9 mouse cellular contexts compared by ENCODE assay signal in the genomic region with DNA sequence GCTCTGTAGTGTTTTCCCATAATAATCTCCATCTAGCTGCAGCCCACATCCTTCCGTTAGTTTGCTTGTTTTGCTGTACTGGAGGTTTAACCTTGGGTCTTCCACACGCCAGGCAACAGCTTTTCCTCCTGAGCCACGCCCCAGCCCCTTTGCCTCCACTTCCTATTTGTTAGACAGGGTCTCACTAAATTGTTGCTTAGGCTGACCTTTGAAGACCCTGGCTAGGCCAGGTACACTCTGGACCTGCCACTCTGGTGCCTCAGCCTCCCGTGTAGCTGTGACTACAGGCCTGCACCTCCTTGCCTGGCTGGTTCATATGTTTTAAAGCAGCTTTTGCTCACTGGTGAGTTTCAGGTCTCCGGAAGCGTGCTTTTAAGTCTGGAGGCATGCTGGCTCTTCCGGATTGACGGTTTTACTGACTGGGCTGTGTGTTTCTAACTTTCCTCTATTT. TPM values are rescaled to one million over a fixed set of nuclear protein-coding genes. Genes with fewer than 3 reads are reported as not detected.
DNase-seq lines count a peak whose midpoint lies in the region; ATAC-seq and TF ChIP-seq lines count a peak whose summit lies in the region.
"Had no signal": no experiment of that assay in that cellular context is flagged by ENCODE, and none has a peak within 500 bp of the region (broad histone marks: within the 10 kb centered on the region; RNA-seq: fewer than 3 reads in every experiment).

No protein-coding gene starts in this region.

- no peak for TF ChIP-seq POLR2A in cortical plate, adult 2 months (IDR thresholded peaks at IDR 0.05; ENCODE audit: extremely low read depth, insufficient read depth, low read length)
- TF ChIP-seq POLR2A in cerebellum, adult 2 months (IDR thresholded peaks at IDR 0.05; ENCODE audit: borderline replicate concordance, insufficient read depth, low read length), result no peak

- H3K9ac ChIP-seq in hindbrain, postnatal 0 days (replicated peaks; ENCODE audit: low read length), result no peak overlapping the region

- no peak for DNase-seq in hindbrain, postnatal 0 days (ENCODE audit: low spot score)
- no peak for DNase-seq in hindbrain, embryonic 10.5 days (ENCODE audit: low spot score)
- peak; percentile 38 to 43 for DNase-seq in B cell, adult 2 months
- DNase-seq in naive thymus-derived CD4-positive, alpha-beta T cell, adult 2 months (ENCODE audit: low read depth), result peak; percentile 84
- no peak for DNase-seq in cerebellum, adult 9-10 months
- DNase-seq in left cerebral cortex, postnatal 36 days (ENCODE audit: low spot score in 2 of 2), result no peak
- no peak for DNase-seq in cerebellum, adult 2 months
- DNase-seq: lung, adult 18-20 months had no signal

- intact Hi-C loops in left cerebral cortex, postnatal 36 days (cut with DNase I), result no loop called here

- no peak overlapping the region for H3K4me3 ChIP-seq in hindbrain, postnatal 0 days (ENCODE audit: low read length)
- no peak overlapping the region for H3K4me3 ChIP-seq in hindbrain, embryonic 10.5 days
- no peak overlapping the region for H3K4me3 ChIP-seq in cortical plate, adult 2 months (ENCODE audit: insufficient read depth, low read length)
- no peak overlapping the region for H3K4me3 ChIP-seq in cerebellum, adult 2 months (replicated peaks; ENCODE audit: insufficient read depth, low read depth, low read length)

- ATAC-seq in hindbrain, postnatal 0 days, result no peak

- no peak for TF ChIP-seq CTCF in hindbrain, postnatal 0 days (IDR thresholded peaks at IDR 0.05; ENCODE audit: low read depth)
- no peak for TF ChIP-seq CTCF in cortical plate, adult 2 months (IDR thresholded peaks at IDR 0.05; ENCODE audit: extremely low read depth, insufficient read depth, low read length)
- TF ChIP-seq CTCF in cerebellum, adult 2 months (IDR thresholded peaks at IDR 0.05; ENCODE audit: borderline replicate concordance, insufficient read depth, low read depth, low read length), result no peak

- WGBS in hindbrain, postnatal 0 days, result 75% methylated on average over 8 of the region's 8 CpGs
- WGBS in hindbrain, embryonic 10.5 days, result 81% methylated on average over 8 of the region's 8 CpGs
- 82% methylated on average over 8 of the region's 8 CpGs for WGBS in cerebellum, adult 2 months

- H3K27ac ChIP-seq in hindbrain, postnatal 0 days, result peak overlapping the region; percentile 66; the same call in 1 of the 2 replicates
- H3K27ac ChIP-seq in hindbrain, embryonic 10.5 days, result no peak overlapping the region
- H3K27ac ChIP-seq in cortical plate, adult 2 months (ENCODE audit: insufficient read depth, low read length), result peak overlapping the region; percentile 53
- H3K27ac ChIP-seq in cerebellum, adult 2 months (ENCODE audit: insufficient read depth, low read length), result no peak overlapping the region

- no peaks in the 10 kb centered on the region for H3K36me3 ChIP-seq in hindbrain, postnatal 0 days (ENCODE audit: insufficient read depth, low read length)
- no peaks in the 10 kb centered on the region for H3K36me3 ChIP-seq in hindbrain, embryonic 10.5 days

- no peaks in the 10 kb centered on the region for H3K9me3 ChIP-seq in hindbrain, postnatal 0 days (ENCODE audit: low read length)
- no peaks in the 10 kb centered on the region for H3K9me3 ChIP-seq in hindbrain, embryonic 10.5 days

- no peaks in the 10 kb centered on the region for H3K4me1 ChIP-seq in hindbrain, postnatal 0 days (ENCODE audit: insufficient read depth, low read length)
- H3K4me1 ChIP-seq in hindbrain, embryonic 10.5 days (replicated peaks), result no peaks in the 10 kb centered on the region
- H3K4me1 ChIP-seq in cortical plate, adult 2 months (ENCODE audit: control insufficient read depth, insufficient read depth, low read length), result no peaks in the 10 kb centered on the region
- no peaks in the 10 kb centered on the region for H3K4me1 ChIP-seq in cerebellum, adult 2 months (ENCODE audit: control insufficient read depth, insufficient read depth, low read length)

- H3K27me3 ChIP-seq in hindbrain, postnatal 0 days (ENCODE audit: insufficient read depth, low read length), result no peaks in the 10 kb centered on the region
- H3K27me3 ChIP-seq in hindbrain, embryonic 10.5 days (ENCODE audit: insufficient read depth, poor library complexity, severe bottlenecking), result no peaks in the 10 kb centered on the region
- no peaks in the 10 kb centered on the region for H3K27me3 ChIP-seq in cerebellum, adult 2 months (ENCODE audit: control insufficient read depth, insufficient read depth, low read length)

- no peak overlapping the region for H3K4me2 ChIP-seq in hindbrain, postnatal 0 days (ENCODE audit: low read depth, low read length)

RNA-seq across cellular contexts. Expression of gene Gm2a, which starts 22.9 kb away (rescaled TPM):
- total RNA-seq in hindbrain, postnatal 0 days (2014; rRNA removed), result 45.2 and 48.9 TPM in 2 replicates
- polyA plus RNA-seq in hindbrain, postnatal 0 days (2015; fragmentation: Nextera tagmentation; extraction: Ambion mirVana), result 67.8 and 72.1 TPM in 2 replicates
- 10.7 and 13.0 TPM in 2 replicates for polyA plus RNA-seq in hindbrain, embryonic 10.5 days (2016; fragmentation: Nextera tagmentation; extraction: Ambion mirVana)
- 44.2 and 44.4 TPM in 2 replicates for polyA plus RNA-seq in cortical plate, adult 2 months (2012; rRNA removed)
- total RNA-seq in left cerebral cortex, postnatal 36 days (2021), result 10 to 100 TPM; 34.3 to 41.6 TPM
- 47.0 and 53.0 TPM in 2 replicates for polyA plus RNA-seq in cerebellum, adult 2 months (2012; rRNA removed)

RNA-seq across cellular contexts. Expression of gene Slc36a3, which starts 30.7 kb away (rescaled TPM):
- total RNA-seq in hindbrain, postnatal 0 days (2014; rRNA removed), result not detected in 2 replicates
- polyA plus RNA-seq in hindbrain, postnatal 0 days (2015; fragmentation: Nextera tagmentation; extraction: Ambion mirVana), result not detected in 2 replicates
- polyA plus RNA-seq in hindbrain, embryonic 10.5 days (2016; fragmentation: Nextera tagmentation; extraction: Ambion mirVana), result not detected in 2 replicates
- not detected in 2 replicates for polyA plus RNA-seq in cortical plate, adult 2 months (2012; rRNA removed)
- total RNA-seq in left cerebral cortex, postnatal 36 days (2021), result not detected
- polyA plus RNA-seq in cerebellum, adult 2 months (2012; rRNA removed), result not detected in 2 replicates

RNA-seq across cellular contexts. Expression of gene Ccdc69, which starts 42.9 kb away (rescaled TPM):
- total RNA-seq in hindbrain, postnatal 0 days (2014; rRNA removed), result 0.65 TPM in 1 of 2 replicates, not detected in the other
- polyA plus RNA-seq in hindbrain, postnatal 0 days (2015; fragmentation: Nextera tagmentation; extraction: Ambion mirVana), result 0.56 and 0.78 TPM in 2 replicates
- 0.25 and 0.56 TPM in 2 replicates for polyA plus RNA-seq in hindbrain, embryonic 10.5 days (2016; fragmentation: Nextera tagmentation; extraction: Ambion mirVana)
- polyA plus RNA-seq in cortical plate, adult 2 months (2012; rRNA removed), result 0.58 and 0.72 TPM in 2 replicates
- under 1 TPM in 1 of 2 experiments, not detected in 1; 0.25 TPM for total RNA-seq in left cerebral cortex, postnatal 36 days (2021)
- 5.4 and 6.1 TPM in 2 replicates for polyA plus RNA-seq in cerebellum, adult 2 months (2012; rRNA removed)

Comparison
In these comparisons a context has a peak if more than half of its experiments do, and no peak if none do; other contexts are left out.
1. H3K27ac ChIP-seq: peak in hindbrain, postnatal 0 days (single experiment) and cortical plate, adult 2 months (single experiment); none in hindbrain, embryonic 10.5 days (single experiment) and cerebellum, adult 2 months (single experiment).
2. DNase-seq: peak in B cell, adult 2 months (2 of 2) and naive thymus-derived CD4-positive, alpha-beta T cell, adult 2 months (single experiment); none in hindbrain, postnatal 0 days (single experiment), hindbrain, embryonic 10.5 days (single experiment), cerebellum, adult 9-10 months (single experiment), left cerebral cortex, postnatal 36 days (0 of 2) and cerebellum, adult 2 months (0 of 2).